Mouse (Mus musculus): Measurements from ENCODE around the gene Usp43. TPM values are rescaled to one million over a fixed set of nuclear protein-coding genes. Genes with fewer than 3 reads are reported as not detected.

The Usp43 gene
- polyA plus RNA-seq, 1 experiment from 2014 or later, result 0.88 TPM

GRCm38 (mm10) chr11:67948229-67948628 lies 26.3 kb upstream of the Usp43 start:
- H3K4me2 ChIP-seq (ENCODE audit: low read depth, low read length), result no peak overlapping the region
- ATAC-seq (replicated peaks; ENCODE audit: extremely low read depth, insufficient read depth, low FRiP score), result no peak
- H3K9ac ChIP-seq (ENCODE audit: low read length), result no peak overlapping the region
- peaks cover 6% of the 10 kb centered on the region; the same call in 1 of the 2 replicates for H3K4me1 ChIP-seq (ENCODE audit: control insufficient read depth, insufficient read depth, low read length)
- H3K4me3 ChIP-seq (ENCODE audit: low read length), result no peak overlapping the region
- H3K27ac ChIP-seq (ENCODE audit: low read length), result no peak overlapping the region
- H3K36me3 ChIP-seq (ENCODE audit: control insufficient read depth, insufficient read depth), result no peaks in the 10 kb centered on the region
- 34% methylated on average over 3 of the region's 3 CpGs for WGBS
- no peaks in the 10 kb centered on the region for H3K27me3 ChIP-seq (ENCODE audit: control insufficient read depth, insufficient read depth, low read length)
- no peaks in the 10 kb centered on the region for H3K9me3 ChIP-seq (replicated peaks; ENCODE audit: control insufficient read depth, low read length)

- Histone ChIP-seq H3K4me1 (ENCODE audit: control insufficient read depth, insufficient read depth, low read length) (no peaks in the 10 kb centered on the region), H3K4me3 (ENCODE audit: low read length) (no peak overlapping the region), H3K36me3 (ENCODE audit: control insufficient read depth, insufficient read depth) (no peaks in the 10 kb centered on the region), H3K9ac (ENCODE audit: low read length) (no peak overlapping the region), H3K27me3 (ENCODE audit: control insufficient read depth, insufficient read depth, low read length) (no peaks in the 10 kb centered on the region), H3K27ac (ENCODE audit: low read length) (no peak overlapping the region), H3K9me3 (replicated peaks; ENCODE audit: control insufficient read depth, low read length) (no peaks in the 10 kb centered on the region; the same call in 1 of the 2 replicates), H3K4me2 (ENCODE audit: low read depth, low read length) (no peak overlapping the region)
- no peak for ATAC-seq (replicated peaks; ENCODE audit: extremely low read depth, insufficient read depth, low FRiP score)
- WGBS, result 85% methylated on average over 3 of the region's 3 CpGs
These were observed 10.2 kb upstream of the Usp43 start for GRCm38 (mm10) chr11:67932156-67932555.

- 22% methylated on average over 11 of the region's 15 CpGs for WGBS
- ATAC-seq (replicated peaks; ENCODE audit: extremely low read depth, insufficient read depth, low FRiP score), result no peak
- Histone ChIP-seq H3K27me3 (ENCODE audit: control insufficient read depth, insufficient read depth, low read length) (no peaks in the 10 kb centered on the region; the same call in 1 of the 2 replicates), H3K27ac (ENCODE audit: low read length) (no peak overlapping the region), H3K9ac (ENCODE audit: low read length) (no peak overlapping the region), H3K4me2 (ENCODE audit: low read depth, low read length) (peak overlapping the region; percentile 25; the same call in 1 of the 2 replicates), H3K9me3 (replicated peaks; ENCODE audit: control insufficient read depth, low read length) (no peaks in the 10 kb centered on the region; the same call in 1 of the 2 replicates), H3K36me3 (ENCODE audit: control insufficient read depth, insufficient read depth) (no peaks in the 10 kb centered on the region), H3K4me3 (ENCODE audit: low read length) (no peak overlapping the region), H3K4me1 (ENCODE audit: control insufficient read depth, insufficient read depth, low read length) (peaks cover 7% of the 10 kb centered on the region)
These were observed 4.5 kb upstream of the Usp43 start for GRCm38 (mm10) chr11:67926348-67927055.

GRCm38 (mm10) chr11:67925000-67925399 lies 3.0 kb upstream of the Usp43 start:
- no peak overlapping the region for H3K4me2 ChIP-seq (ENCODE audit: low read depth, low read length)
- no peak overlapping the region for H3K9ac ChIP-seq (ENCODE audit: low read length)
- ATAC-seq (replicated peaks; ENCODE audit: extremely low read depth, insufficient read depth, low FRiP score), result no peak
- H3K27me3 ChIP-seq (ENCODE audit: control insufficient read depth, insufficient read depth, low read length), result peaks cover 5% of the 10 kb centered on the region; the same call in 1 of the 2 replicates
- H3K4me3 ChIP-seq (ENCODE audit: low read length), result no peak overlapping the region
- no peak overlapping the region for H3K27ac ChIP-seq (ENCODE audit: low read length)
- peaks cover 7% of the 10 kb centered on the region for H3K4me1 ChIP-seq (ENCODE audit: control insufficient read depth, insufficient read depth, low read length)
- H3K36me3 ChIP-seq (ENCODE audit: control insufficient read depth, insufficient read depth), result no peaks in the 10 kb centered on the region
- 84% methylated on average over 13 of the region's 13 CpGs for WGBS
- no peaks in the 10 kb centered on the region for H3K9me3 ChIP-seq (replicated peaks; ENCODE audit: control insufficient read depth, low read length)

GRCm38 (mm10) chr11:67923720-67924119 lies 1.8 kb upstream of the Usp43 start:
- no peak overlapping the region for H3K4me3 ChIP-seq (ENCODE audit: low read length)
- H3K36me3 ChIP-seq (ENCODE audit: control insufficient read depth, insufficient read depth), result no peaks in the 10 kb centered on the region
- peaks cover 7% of the 10 kb centered on the region for H3K4me1 ChIP-seq (ENCODE audit: control insufficient read depth, insufficient read depth, low read length)
- 94% methylated on average over 5 of the region's 5 CpGs for WGBS
- H3K9ac ChIP-seq (ENCODE audit: low read length), result no peak overlapping the region
- no peak for ATAC-seq (replicated peaks; ENCODE audit: extremely low read depth, insufficient read depth, low FRiP score)
- H3K27ac ChIP-seq (ENCODE audit: low read length), result no peak overlapping the region
- peaks cover 8% of the 10 kb centered on the region for H3K27me3 ChIP-seq (ENCODE audit: control insufficient read depth, insufficient read depth, low read length)
- no peaks in the 10 kb centered on the region for H3K9me3 ChIP-seq (replicated peaks; ENCODE audit: control insufficient read depth, low read length)
- no peak overlapping the region for H3K4me2 ChIP-seq (ENCODE audit: low read depth, low read length)

- H3K4me1 ChIP-seq (ENCODE audit: control insufficient read depth, insufficient read depth, low read length), result peaks cover 7% of the 10 kb centered on the region
- peak overlapping the region; percentile 81 for H3K9ac ChIP-seq (ENCODE audit: low read length)
- ATAC-seq (replicated peaks; ENCODE audit: extremely low read depth, insufficient read depth, low FRiP score), result peak; percentile 78
- H3K27ac ChIP-seq (ENCODE audit: low read length), result peak overlapping the region; percentile 72
- peak overlapping the region; percentile 100 for H3K4me2 ChIP-seq (ENCODE audit: low read depth, low read length)
- no peaks in the 10 kb centered on the region for H3K36me3 ChIP-seq (ENCODE audit: control insufficient read depth, insufficient read depth)
- WGBS, result under 1% methylated on average over 12 of the region's 12 CpGs
- H3K4me3 ChIP-seq (ENCODE audit: low read length), result peak overlapping the region; percentile 82
- H3K9me3 ChIP-seq (replicated peaks; ENCODE audit: control insufficient read depth, low read length), result no peaks in the 10 kb centered on the region
- peaks cover 8% of the 10 kb centered on the region for H3K27me3 ChIP-seq (ENCODE audit: control insufficient read depth, insufficient read depth, low read length)
These were observed 787 bp upstream of the Usp43 start for GRCm38 (mm10) chr11:67922755-67923125.

GRCm38 (mm10) chr11:67921091-67921826 lies 694 bp downstream of the Usp43 start:
- H3K4me3 ChIP-seq (ENCODE audit: low read length), result peak overlapping the region; percentile 82
- 4% methylated on average over 47 of the region's 47 CpGs for WGBS
- peak overlapping the region; percentile 100 for H3K4me2 ChIP-seq (ENCODE audit: low read depth, low read length)
- H3K27ac ChIP-seq (ENCODE audit: low read length), result peak overlapping the region; percentile 69
- ATAC-seq (replicated peaks; ENCODE audit: extremely low read depth, insufficient read depth, low FRiP score), result peak; percentile 54; the same call in 1 of the 2 replicates
- H3K9me3 ChIP-seq (replicated peaks; ENCODE audit: control insufficient read depth, low read length), result no peaks in the 10 kb centered on the region
- no peaks in the 10 kb centered on the region for H3K36me3 ChIP-seq (ENCODE audit: control insufficient read depth, insufficient read depth)
- H3K9ac ChIP-seq (ENCODE audit: low read length), result peak overlapping the region; percentile 81
- peaks cover 8% of the 10 kb centered on the region for H3K27me3 ChIP-seq (ENCODE audit: control insufficient read depth, insufficient read depth, low read length)
- H3K4me1 ChIP-seq (ENCODE audit: control insufficient read depth, insufficient read depth, low read length), result peaks cover 3% of the 10 kb centered on the region

GRCm38 (mm10) chr11:67920226-67920960 lies 1.6 kb downstream of the Usp43 start:
- Histone ChIP-seq H3K9ac (ENCODE audit: low read length) (no peak overlapping the region), H3K27me3 (ENCODE audit: control insufficient read depth, insufficient read depth, low read length) (peaks cover 8% of the 10 kb centered on the region), H3K4me1 (ENCODE audit: control insufficient read depth, insufficient read depth, low read length) (peaks cover 3% of the 10 kb centered on the region), H3K4me2 (ENCODE audit: low read depth, low read length) (peak overlapping the region; percentile 100), H3K4me3 (ENCODE audit: low read length) (peak overlapping the region; percentile 82; the same call in 1 of the 2 replicates), H3K9me3 (replicated peaks; ENCODE audit: control insufficient read depth, low read length) (no peaks in the 10 kb centered on the region), H3K36me3 (ENCODE audit: control insufficient read depth, insufficient read depth) (no peaks in the 10 kb centered on the region), H3K27ac (ENCODE audit: low read length) (no peak overlapping the region)
- 37% methylated on average over 9 of the region's 9 CpGs for WGBS
- no peak for ATAC-seq (replicated peaks; ENCODE audit: extremely low read depth, insufficient read depth, low FRiP score)
